ENCODE assay signal across 8 mouse cellular contexts in the genomic region with DNA sequence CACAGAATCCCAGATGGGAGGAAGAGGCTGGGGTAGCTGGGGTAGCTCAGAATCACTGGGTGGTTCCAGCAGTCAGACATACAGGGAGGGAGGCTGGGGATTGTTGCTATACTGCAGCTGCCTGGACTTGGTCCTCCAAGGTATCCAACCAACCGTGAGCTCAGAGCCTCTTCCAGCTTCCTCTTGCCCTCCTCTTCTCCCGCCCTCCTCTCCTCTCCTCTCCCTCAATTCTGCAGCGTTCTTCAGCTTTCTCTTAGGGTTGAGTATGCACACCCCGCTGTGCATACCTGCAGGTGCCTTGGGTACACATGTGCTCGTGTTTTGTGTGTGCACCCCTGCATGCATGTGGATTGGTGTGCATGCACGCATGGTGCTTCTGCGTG.
DNase-seq lines count a peak whose midpoint lies in the region; ATAC-seq and TF ChIP-seq lines count a peak whose summit lies in the region.

No protein-coding gene starts in this region.

- H3K9ac ChIP-seq in heart, embryonic 14.5 days (ENCODE audit: low read length) = no peak overlapping the region; the same call in 1 of the 2 replicates
- H3K9ac ChIP-seq in hindbrain, embryonic 12.5 days = peak overlapping the region; percentile 67
- peak overlapping the region; percentile 62 for H3K9ac ChIP-seq in midbrain, embryonic 12.5 days (replicated peaks)

- H3K27ac ChIP-seq in heart, embryonic 14.5 days (replicated peaks in 1 of 2; ENCODE audit: control insufficient read depth in 1 of 2, insufficient read depth in 1 of 2, low read depth in 2 of 2, low read length in 2 of 2) = peak overlapping the region; percentile 69 to 99
- H3K27ac ChIP-seq in cortical plate, adult 2 months (ENCODE audit: insufficient read depth, low read length) = peak overlapping the region; percentile 33
- peak overlapping the region; percentile 96 for H3K27ac ChIP-seq in hindbrain, embryonic 12.5 days
- H3K27ac ChIP-seq in midbrain, embryonic 12.5 days (replicated peaks) = peak overlapping the region; percentile 95

- H3K4me3 ChIP-seq in heart, embryonic 14.5 days (ENCODE audit: control insufficient read depth in 1 of 2, insufficient read depth in 1 of 2, low read depth in 1 of 2, low read length in 2 of 2) = peak overlapping the region; percentile 25 to 28
- peak overlapping the region; percentile 12 for H3K4me3 ChIP-seq in cortical plate, adult 2 months (ENCODE audit: insufficient read depth, low read length)
- H3K4me3 ChIP-seq in hindbrain, embryonic 12.5 days = peak overlapping the region; percentile 28
- peak overlapping the region; percentile 34 for H3K4me3 ChIP-seq in midbrain, embryonic 12.5 days

- intact Hi-C loops in heart, postnatal 10 days (cut with DNase I) = loop anchor here (2.0 kb wide), 1 partner anchor 14 kb away; no protein-coding TSS in a partner anchor
- intact Hi-C loops in left cerebral cortex, postnatal 10 days (cut with DNase I) = no loop called here

- WGBS in heart, embryonic 14.5 days = 11% methylated on average over 7 of the region's 7 CpGs
- 5% methylated on average over 7 of the region's 7 CpGs for WGBS in hindbrain, embryonic 12.5 days
- 4% methylated on average over 7 of the region's 7 CpGs for WGBS in midbrain, embryonic 12.5 days

- peak overlapping the region; percentile 68 for H3K4me2 ChIP-seq in heart, embryonic 14.5 days (ENCODE audit: low read length)
- peak overlapping the region; percentile 60 for H3K4me2 ChIP-seq in hindbrain, embryonic 12.5 days (replicated peaks)
- H3K4me2 ChIP-seq in midbrain, embryonic 12.5 days (replicated peaks) = peak overlapping the region; percentile 61

- H3K27me3 ChIP-seq in heart, embryonic 14.5 days (ENCODE audit: control insufficient read depth, insufficient read depth, low read length) = no peaks in the 10 kb centered on the region
- no peaks in the 10 kb centered on the region for H3K27me3 ChIP-seq in hindbrain, embryonic 12.5 days
- H3K27me3 ChIP-seq in midbrain, embryonic 12.5 days = no peaks in the 10 kb centered on the region; the same call in none of the 2 replicates

- ATAC-seq in heart, embryonic 14.5 days (ENCODE audit: insufficient number of reproducible peaks, insufficient read depth, low FRiP score, low read depth) = no peak
- peak; percentile 39 for ATAC-seq in hindbrain, embryonic 12.5 days (ENCODE audit: low FRiP score)
- peak; percentile 57 for ATAC-seq in midbrain, embryonic 12.5 days (ENCODE audit: low FRiP score, low read depth)

- TF ChIP-seq CTCF in cortical plate, adult 2 months (IDR thresholded peaks at IDR 0.05; ENCODE audit: extremely low read depth, insufficient read depth, low read length) = 0 out of 2 replicates have a peak, but pooled peaks have one; percentile 0

- peaks cover 21 to 27% of the 10 kb centered on the region in 2 experiments for H3K4me1 ChIP-seq in heart, embryonic 14.5 days (ENCODE audit: control insufficient read depth in 2 of 2, insufficient read depth in 2 of 2, low read length in 2 of 2)
- H3K4me1 ChIP-seq in cortical plate, adult 2 months (ENCODE audit: control insufficient read depth, insufficient read depth, low read length) = peaks cover 10% of the 10 kb centered on the region
- H3K4me1 ChIP-seq in hindbrain, embryonic 12.5 days = peaks cover 28% of the 10 kb centered on the region
- peaks cover 23% of the 10 kb centered on the region for H3K4me1 ChIP-seq in midbrain, embryonic 12.5 days

- H3K36me3 ChIP-seq in heart, embryonic 14.5 days (ENCODE audit: control insufficient read depth, insufficient read depth, low read length) = no peaks in the 10 kb centered on the region
- no peaks in the 10 kb centered on the region for H3K36me3 ChIP-seq in hindbrain, embryonic 12.5 days
- H3K36me3 ChIP-seq in midbrain, embryonic 12.5 days = no peaks in the 10 kb centered on the region

- no peak for DNase-seq in heart, postnatal 10 days
- no peak for DNase-seq in right cerebral cortex, postnatal 36 days (ENCODE audit: low spot score in 2 of 2)
- no peak for DNase-seq in gastrocnemius, postnatal 10 days
- DNase-seq in left cerebral cortex, postnatal 10 days (ENCODE audit: extremely low spot score in 1 of 2, low spot score in 2 of 2) = no peak

- peaks cover 11% of the 10 kb centered on the region for H3K9me3 ChIP-seq in heart, embryonic 14.5 days (ENCODE audit: control insufficient read depth, low read length)
- peaks cover 17% of the 10 kb centered on the region for H3K9me3 ChIP-seq in hindbrain, embryonic 12.5 days (replicated peaks)
- peaks cover 13% of the 10 kb centered on the region for H3K9me3 ChIP-seq in midbrain, embryonic 12.5 days

- no peak for TF ChIP-seq POLR2A in cortical plate, adult 2 months (IDR thresholded peaks at IDR 0.05; ENCODE audit: extremely low read depth, insufficient read depth, low read length)

Comparison
In these comparisons a context has a peak if more than half of its experiments do, and no peak if none do; other contexts are left out.
1. H3K27ac ChIP-seq: peak in every context shown above with its lines; median percentile 96 in hindbrain, embryonic 12.5 days; 95 in midbrain, embryonic 12.5 days; 84 in heart, embryonic 14.5 days; 33 in cortical plate, adult 2 months.